Mouse (Mus musculus) hindbrain, embryonic 13.5 days (tissue): Measurements from ENCODE around the gene Msmb. TPM values are rescaled to one million over a fixed set of nuclear protein-coding genes. Genes with fewer than 3 reads are reported as not detected.
"Not testable (repeated sequence)": the region's sequence is repeated elsewhere in the genome, so short reads cannot be mapped to it uniquely, and the experiment has no call there.

Experiments used
- ATAC-seq: fragments of 200-750 bp; cut with Nextera tagmentation; 2 replicates; pipeline ENCODE4 v1.8.0; 2017; ENCODE audit warnings: moderate TSS enrichment; ENCODE audit not compliant: low FRiP score
- H3K27ac ChIP-seq: fragments of 300-500 bp; sonication (generic); 2 replicates; pipeline ENCODE4 v1.5.1; 2015; ENCODE audit warnings: inconsistent platforms, mild to moderate bottlenecking, moderate library complexity
- H3K27me3 ChIP-seq: fragments of 300-500 bp; sonication (generic); 2 replicates; pipeline ENCODE4 v1.6.1; 2015; ENCODE audit warnings: mild to moderate bottlenecking, inconsistent platforms
- H3K36me3 ChIP-seq: fragments of 300-500 bp; sonication (generic); 2 replicates; pipeline ENCODE4 v1.6.1; 2015; ENCODE audit warnings: mild to moderate bottlenecking, inconsistent platforms
- H3K4me1 ChIP-seq: fragments of 300-500 bp; sonication (generic); replicated peaks from 2 replicates; pipeline ENCODE4 v1.6.1; 2015; ENCODE audit warnings: inconsistent platforms
- H3K4me2 ChIP-seq: fragments of 300-500 bp; sonication (generic); 2 replicates; pipeline ENCODE4 v1.6.1; 2015; ENCODE audit warnings: inconsistent platforms, mild to moderate bottlenecking, moderate library complexity
- H3K4me3 ChIP-seq: fragments of 300-500 bp; sonication (generic); 2 replicates; pipeline ENCODE4 v1.5.1; 2015; ENCODE audit warnings: mild to moderate bottlenecking, inconsistent platforms
- H3K9ac ChIP-seq: fragments of 300-500 bp; sonication (generic); 2 replicates; pipeline ENCODE4 v1.6.1; 2015; ENCODE audit warnings: mild to moderate bottlenecking, inconsistent platforms
- H3K9me3 ChIP-seq: fragments of 300-500 bp; sonication (generic); 2 replicates; pipeline ENCODE4 v1.6.1; 2016; ENCODE audit warnings: inconsistent platforms
- WGBS: fragments of 180-500 bp; shearing (Covaris S2); methylation state at CpG from one replicate; pipeline ENCODE4 v1.1.7; 2015; 5-methylcytosine and 5-hydroxymethylcytosine counted together
- polyA plus RNA-seq: library from polyadenylated mRNA; unstranded; fragments of >200 nt; fragmentation: Nextera tagmentation; extraction: Ambion mirVana; gene quantifications from 2 replicates; pipeline ENCODE4 v1.2.1, GENCODE M21; 2015

Msmb gene
- polyA plus RNA-seq, 1 experiment from 2014 or later: not detected

GRCm38 (mm10) chr14:32121920-32122315 lies 19.9 kb upstream of the Msmb start:
- Histone ChIP-seq H3K9ac (no peak overlapping the region), H3K4me3 (no peak overlapping the region), H3K9me3 (no peaks in the 10 kb centered on the region), H3K4me1 (no peaks in the 10 kb centered on the region), H3K27ac (no peak overlapping the region), H3K4me2 (no peak overlapping the region), H3K27me3 (no peaks in the 10 kb centered on the region), H3K36me3 (no peaks in the 10 kb centered on the region)
- ATAC-seq: no peak
- WGBS: 51% methylated on average over 2 of the region's 2 CpGs

DNA sequence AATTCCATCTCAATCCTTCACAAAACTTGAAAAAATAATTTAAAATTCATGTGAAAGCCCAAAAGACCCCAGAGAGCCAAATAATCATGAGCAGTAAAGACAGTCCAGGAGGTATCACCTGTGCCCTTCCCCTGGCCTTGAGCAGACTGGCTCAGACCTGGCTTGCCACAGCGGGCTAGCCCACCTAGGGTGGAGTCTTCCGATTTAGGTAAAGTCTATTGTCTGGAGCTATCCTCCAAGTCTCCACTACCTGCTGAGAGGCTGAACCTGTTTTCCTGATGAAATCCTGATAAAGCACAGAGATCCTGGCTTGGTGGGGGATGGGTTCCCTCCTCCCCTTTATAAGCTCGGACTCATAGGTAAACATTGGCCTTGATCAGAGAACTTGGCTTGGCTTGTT lies 17.6 kb upstream of the Msmb start:
- 61% methylated on average over 3 of the region's 3 CpGs for WGBS
- H3K27me3 ChIP-seq: no peaks in the 10 kb centered on the region
- no peak for ATAC-seq

GRCm38 (mm10) chr14:32125256-32125655 lies 16.6 kb upstream of the Msmb start:
- H3K27me3 ChIP-seq, H3K4me2 ChIP-seq, H3K27ac ChIP-seq, ATAC-seq, H3K4me3 ChIP-seq, H3K4me1 ChIP-seq, H3K9ac ChIP-seq, H3K9me3 ChIP-seq, H3K36me3 ChIP-seq: not testable (repeated sequence)
- 86% methylated on average over 5 of the region's 5 CpGs for WGBS

More for the DNA sequence above, 17.6 kb upstream of the Msmb start:
- no peak overlapping the region for H3K27ac ChIP-seq
- H3K4me3 ChIP-seq: no peak overlapping the region
- H3K4me1 ChIP-seq: no peaks in the 10 kb centered on the region
- no peaks in the 10 kb centered on the region for H3K36me3 ChIP-seq
- no peaks in the 10 kb centered on the region for H3K9me3 ChIP-seq
- H3K4me2 ChIP-seq: no peak overlapping the region
- no peak overlapping the region for H3K9ac ChIP-seq

DNA sequence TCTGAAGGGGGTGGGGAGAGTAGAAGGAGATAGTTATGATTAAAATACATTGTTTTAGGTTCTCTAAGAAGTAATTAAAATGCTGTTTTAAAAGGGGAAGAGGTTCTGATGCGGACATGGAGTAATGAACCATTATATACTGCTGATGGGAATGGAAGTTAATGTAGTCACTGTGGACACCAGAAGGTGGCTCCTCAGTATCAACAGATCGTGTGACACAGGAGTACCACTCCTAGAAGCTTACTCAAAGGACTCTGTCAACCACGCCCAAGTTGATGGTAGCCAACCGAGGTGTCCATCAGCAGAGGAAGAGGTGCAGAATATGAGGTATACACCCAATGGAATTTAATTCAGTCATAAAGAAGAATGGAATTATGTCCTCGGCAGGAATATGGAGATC lies 13.4 kb upstream of the Msmb start:
- no peaks in the 10 kb centered on the region for H3K36me3 ChIP-seq
- ATAC-seq: no peak
- no peaks in the 10 kb centered on the region for H3K27me3 ChIP-seq
- H3K4me3 ChIP-seq: no peak overlapping the region
- no peaks in the 10 kb centered on the region for H3K4me1 ChIP-seq
- no peaks in the 10 kb centered on the region for H3K9me3 ChIP-seq
- 84% methylated on average over 5 of the region's 5 CpGs for WGBS
- H3K4me2 ChIP-seq: no peak overlapping the region
- H3K27ac ChIP-seq: no peak overlapping the region
- no peak overlapping the region for H3K9ac ChIP-seq

DNA sequence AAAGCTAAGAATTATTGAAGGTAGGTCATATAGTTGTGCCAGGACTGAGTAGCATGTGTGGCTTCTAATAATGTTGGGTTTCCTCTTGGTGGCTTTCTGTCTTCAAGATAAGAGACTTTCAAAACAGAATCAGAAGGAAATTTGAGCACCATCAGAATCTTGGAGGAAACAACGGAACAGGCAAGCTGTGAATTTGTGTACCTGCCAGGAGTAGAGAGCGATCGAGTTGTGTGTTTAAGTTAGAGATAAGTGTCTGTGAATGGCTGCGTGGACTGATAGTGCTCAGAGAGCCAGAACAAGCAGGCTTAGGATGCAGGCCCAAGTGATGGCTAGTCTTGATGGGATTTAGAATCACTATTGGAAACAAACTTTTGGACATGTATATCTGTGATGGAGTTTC lies 10.0 kb upstream of the Msmb start:
- no peak overlapping the region for H3K4me3 ChIP-seq
- H3K9me3 ChIP-seq: no peaks in the 10 kb centered on the region
- ATAC-seq: no peak
- H3K4me1 ChIP-seq: no peaks in the 10 kb centered on the region
- no peak overlapping the region for H3K9ac ChIP-seq
- H3K4me2 ChIP-seq: no peak overlapping the region
- WGBS: 92% methylated on average over 4 of the region's 4 CpGs
- H3K27me3 ChIP-seq: no peaks in the 10 kb centered on the region
- no peaks in the 10 kb centered on the region for H3K36me3 ChIP-seq
- H3K27ac ChIP-seq: no peak overlapping the region

GRCm38 (mm10) chr14:32134293-32134692 lies 7.5 kb upstream of the Msmb start:
- no peak overlapping the region for H3K27ac ChIP-seq
- no peaks in the 10 kb centered on the region for H3K27me3 ChIP-seq
- WGBS: 86% methylated on average over 2 of the region's 2 CpGs
- H3K4me3 ChIP-seq: no peak overlapping the region
- no peaks in the 10 kb centered on the region for H3K4me1 ChIP-seq
- no peak overlapping the region for H3K9ac ChIP-seq
- no peak overlapping the region for H3K4me2 ChIP-seq
- no peaks in the 10 kb centered on the region for H3K9me3 ChIP-seq
- H3K36me3 ChIP-seq: no peaks in the 10 kb centered on the region
- ATAC-seq: no peak

GRCm38 (mm10) chr14:32136467-32136866 lies 5.4 kb upstream of the Msmb start:
- H3K36me3 ChIP-seq, H3K4me2 ChIP-seq, H3K9ac ChIP-seq, H3K9me3 ChIP-seq, H3K4me3 ChIP-seq, H3K27ac ChIP-seq, H3K4me1 ChIP-seq, ATAC-seq, H3K27me3 ChIP-seq: not testable (repeated sequence)
- WGBS: 69% methylated on average over 3 of the region's 3 CpGs

- ATAC-seq: no peak
- H3K36me3 ChIP-seq: no peaks in the 10 kb centered on the region
- H3K9me3 ChIP-seq: no peaks in the 10 kb centered on the region
- no peaks in the 10 kb centered on the region for H3K4me1 ChIP-seq
- WGBS: 76% methylated on average over 5 of the region's 5 CpGs
- H3K4me3 ChIP-seq: no peak overlapping the region
- no peak overlapping the region for H3K4me2 ChIP-seq
- H3K27ac ChIP-seq: no peak overlapping the region
- no peaks in the 10 kb centered on the region for H3K27me3 ChIP-seq
- H3K9ac ChIP-seq: no peak overlapping the region
Measured at GRCm38 (mm10) chr14:32140359-32140965, 1.4 kb upstream of the Msmb start.

GRCm38 (mm10) chr14:32144734-32145133 lies 2.9 kb downstream of the Msmb start:
- ATAC-seq: no peak
- no peak overlapping the region for H3K9ac ChIP-seq
- no peaks in the 10 kb centered on the region for H3K4me1 ChIP-seq
- no peak overlapping the region for H3K27ac ChIP-seq
- no peak overlapping the region for H3K4me2 ChIP-seq
- H3K4me3 ChIP-seq: no peak overlapping the region
- 0 out of 2 replicates have a peak, but pooled peaks cover 4% of the 10 kb centered on the region for H3K27me3 ChIP-seq
- H3K9me3 ChIP-seq: 0 out of 2 replicates have a peak, but pooled peaks cover 12% of the 10 kb centered on the region
- H3K36me3 ChIP-seq: no peaks in the 10 kb centered on the region

DNA sequence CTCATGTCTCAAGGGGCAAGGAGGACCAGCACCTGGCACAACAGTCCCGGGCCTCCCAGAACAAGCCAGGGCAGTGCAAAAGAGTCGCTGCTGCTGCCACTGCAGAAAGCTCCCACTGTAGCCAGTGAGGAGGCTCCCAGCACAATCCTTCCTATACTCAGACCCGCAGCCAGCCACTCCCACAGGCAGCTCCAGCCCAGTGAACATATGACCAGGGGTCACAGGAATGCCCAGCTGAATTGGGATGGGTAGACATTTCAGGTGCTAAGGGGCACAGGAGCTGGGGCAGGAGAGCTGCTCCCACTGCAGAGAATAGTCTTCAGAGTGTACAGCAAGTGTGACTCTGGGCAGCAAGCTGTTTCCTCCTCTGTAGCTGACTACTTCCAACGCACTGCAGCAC lies 3.6 kb downstream of the Msmb start:
- no peak overlapping the region for H3K9ac ChIP-seq
- H3K9me3 ChIP-seq: 0 out of 2 replicates have a peak, but pooled peaks cover 12% of the 10 kb centered on the region
- ATAC-seq: no peak
- H3K4me1 ChIP-seq: no peaks in the 10 kb centered on the region
- H3K36me3 ChIP-seq: no peaks in the 10 kb centered on the region
- no peak overlapping the region for H3K4me2 ChIP-seq
- 75% methylated on average over 4 of the region's 4 CpGs for WGBS
- H3K27me3 ChIP-seq: 0 out of 2 replicates have a peak, but pooled peaks cover 4% of the 10 kb centered on the region
- H3K27ac ChIP-seq: no peak overlapping the region
- H3K4me3 ChIP-seq: no peak overlapping the region

GRCm38 (mm10) chr14:32145809-32146511 lies 4.1 kb downstream of the Msmb start:
- Histone ChIP-seq H3K9me3 (0 out of 2 replicates have a peak, but pooled peaks cover 12% of the 10 kb centered on the region), H3K4me2 (no peak overlapping the region), H3K36me3 (no peaks in the 10 kb centered on the region), H3K4me1 (no peaks in the 10 kb centered on the region), H3K27me3 (0 out of 2 replicates have a peak, but pooled peaks cover 4% of the 10 kb centered on the region), H3K9ac (no peak overlapping the region), H3K4me3 (no peak overlapping the region), H3K27ac (no peak overlapping the region)
- ATAC-seq: no peak
- 89% methylated on average over 7 of the region's 7 CpGs for WGBS

DNA sequence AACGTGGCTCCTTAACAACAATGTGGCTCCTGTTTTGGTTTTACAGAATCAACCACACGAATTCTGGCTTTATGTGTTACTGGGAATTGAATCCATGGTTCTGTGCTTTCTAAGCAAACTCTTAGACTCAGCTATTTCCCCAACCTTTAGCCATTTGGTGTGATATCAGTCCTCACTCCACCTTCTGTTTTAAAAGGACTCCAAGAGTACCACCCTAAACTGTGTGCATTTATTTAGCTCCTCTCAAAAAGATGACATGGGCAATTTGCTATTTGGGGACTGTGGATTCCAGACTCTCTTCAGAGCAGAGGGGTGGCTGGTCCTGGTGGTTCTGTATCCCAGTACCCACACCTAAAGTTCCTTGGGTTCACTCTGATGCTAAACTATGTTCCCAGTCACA lies 4.8 kb downstream of the Msmb start:
- Histone ChIP-seq H3K27ac (no peak overlapping the region), H3K4me2 (no peak overlapping the region), H3K4me3 (no peak overlapping the region), H3K4me1 (no peaks in the 10 kb centered on the region), H3K9me3 (0 out of 2 replicates have a peak, but pooled peaks cover 12% of the 10 kb centered on the region), H3K9ac (no peak overlapping the region), H3K27me3 (0 out of 2 replicates have a peak, but pooled peaks cover 4% of the 10 kb centered on the region), H3K36me3 (no peaks in the 10 kb centered on the region)
- 62% methylated on average over 2 of the region's 2 CpGs for WGBS
- no peak for ATAC-seq

DNA sequence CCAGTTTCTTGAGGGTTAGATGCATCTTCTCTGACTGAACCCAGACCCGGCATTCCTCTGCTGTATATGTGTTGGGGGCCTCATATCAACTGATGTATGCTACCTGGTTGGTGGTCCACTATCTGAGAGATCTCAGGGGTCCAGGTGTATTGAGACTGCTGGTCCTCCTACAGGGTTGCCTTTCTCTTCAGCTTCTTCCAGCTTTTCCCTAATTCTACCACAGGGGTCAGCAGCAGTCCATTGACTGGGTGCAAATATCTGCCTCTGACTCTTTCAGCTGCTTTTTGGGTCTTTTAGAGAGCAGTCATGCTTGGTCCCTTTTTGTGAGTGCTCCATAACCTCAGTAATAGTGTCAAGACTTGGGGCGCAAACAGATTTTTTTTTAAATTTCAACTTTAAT lies 9.0 kb downstream of the Msmb start:
- WGBS: 90% methylated on average over 2 of the region's 2 CpGs
- H3K27me3 ChIP-seq: 0 out of 2 replicates have a peak, but pooled peaks cover 4% of the 10 kb centered on the region
- no peak overlapping the region for H3K9ac ChIP-seq
- no peak overlapping the region for H3K4me2 ChIP-seq
- no peak overlapping the region for H3K27ac ChIP-seq
- no peaks in the 10 kb centered on the region for H3K4me1 ChIP-seq
- no peak overlapping the region for H3K4me3 ChIP-seq
- H3K9me3 ChIP-seq: 0 out of 2 replicates have a peak, but pooled peaks cover 12% of the 10 kb centered on the region
- H3K36me3 ChIP-seq: no peaks in the 10 kb centered on the region
- no peak for ATAC-seq
